Mouse (Mus musculus) CH12.LX (cell line): ENCODE results near the gene Pdgfa. TPM values are rescaled to one million over a fixed set of nuclear protein-coding genes. Genes with fewer than 3 reads are reported as not detected.

Experiments used
- DNase-seq: peaks from one replicate; pipeline ENCODE4 v3.0.0-alpha.2; 2013; ENCODE audit errors: extremely low read depth
- H3K27ac ChIP-seq: 2 replicates; pipeline ENCODE4 v1.5.1; 2012; ENCODE audit warnings: low read depth, mild to moderate bottlenecking, control low read depth, moderate library complexity; ENCODE audit not compliant: insufficient read depth
- H3K27me3 ChIP-seq: replicated peaks from 2 replicates; pipeline ENCODE3; 2012; ENCODE audit warnings: inconsistent platforms
- H3K36me3 ChIP-seq, 2 experiments: replicated peaks in 1 of 2; 2 replicates each; pipeline versions ENCODE3 to v1.6.1; 2012; ENCODE audit warnings: inconsistent platforms in 1 of 2, low read length in 1 of 2, mild to moderate bottlenecking in 1 of 2, mixed read lengths in 1 of 2, moderate library complexity in 1 of 2; ENCODE audit not compliant: control insufficient read depth in 1 of 2, insufficient read depth in 1 of 2
- H3K4me1 ChIP-seq, 2 experiments: 2 replicates each; pipeline ENCODE4 v1.6.1; 2012; ENCODE audit warnings: inconsistent platforms in 1 of 2, moderate library complexity in 1 of 2; ENCODE audit not compliant: insufficient read depth in 2 of 2, control insufficient read depth in 1 of 2
- H3K4me2 ChIP-seq: 2 replicates; pipeline ENCODE4 v1.6.1; 2012; ENCODE audit warnings: low read depth, mild to moderate bottlenecking, control low read depth; ENCODE audit not compliant: poor library complexity, insufficient read depth, severe bottlenecking
- H3K4me3 ChIP-seq, 3 experiments: fragments of 150-350 bp in 1 of 3; sonication (generic) in 1 of 3; replicated peaks in 1 of 3; 2 replicates each; pipeline versions ENCODE3 to v1.5.1; 2011 to 2012; ENCODE audit warnings: low read depth in 2 of 3, low read length in 2 of 3, mild to moderate bottlenecking in 2 of 3, moderate library complexity in 2 of 3, control low read depth in 1 of 3, improper control_type of control experiment in 1 of 3, inconsistent platforms in 1 of 3, mixed read lengths in 1 of 3; ENCODE audit not compliant: poor library complexity in 1 of 3
- H3K79me2 ChIP-seq: replicated peaks from 2 replicates; pipeline ENCODE4 v1.6.1; 2012; ENCODE audit warnings: mild to moderate bottlenecking, moderate library complexity; ENCODE audit not compliant: control insufficient read depth, poor library complexity, insufficient read depth, severe bottlenecking; ENCODE audit errors: extremely low read depth
- H3K9ac ChIP-seq: 2 replicates; pipeline ENCODE4 v1.6.1; 2012; ENCODE audit warnings: low read depth, mild to moderate bottlenecking, control low read depth, moderate library complexity; ENCODE audit not compliant: insufficient read depth
- H3K9me3 ChIP-seq: replicated peaks from 2 replicates; pipeline ENCODE3; 2012; ENCODE audit warnings: low read length, inconsistent platforms, mixed read lengths
- BHLHE40 ChIP-seq: IDR thresholded peaks from 2 replicates; pipeline ENCODE4 v1.6.1; 2011; ENCODE audit warnings: mild to moderate bottlenecking, low read depth, low read length, improper control_type of control experiment
- E2F4 ChIP-seq: IDR thresholded peaks from 2 replicates; pipeline ENCODE4 v1.6.1; 2011; ENCODE audit warnings: low read depth, low read length, improper control_type of control experiment; ENCODE audit not compliant: insufficient replicate concordance
- ETS1 ChIP-seq: conservative IDR thresholded peaks from 2 replicates; pipeline ENCODE4 v1.6.1; 2012; ENCODE audit warnings: low read depth, mild to moderate bottlenecking, inconsistent platforms, low read length, improper control_type of control experiment, moderate library complexity
- IRF4 ChIP-seq: IDR thresholded peaks from 2 replicates; pipeline ENCODE4 v1.6.1; 2014; ENCODE audit warnings: low read depth, mild to moderate bottlenecking, inconsistent platforms, low read length, improper control_type of control experiment
- MAX ChIP-seq: IDR thresholded peaks from 2 replicates; pipeline ENCODE4 v1.6.1; 2011; ENCODE audit warnings: low read length, improper control_type of control experiment
- MAZ ChIP-seq: IDR thresholded peaks from 2 replicates; pipeline ENCODE4 v1.6.1; 2012; ENCODE audit warnings: low read depth, mild to moderate bottlenecking, inconsistent platforms, low read length, improper control_type of control experiment, moderate library complexity
- MEF2A ChIP-seq: IDR thresholded peaks from 2 replicates; pipeline ENCODE4 v1.6.1; 2014; ENCODE audit warnings: low read depth, mild to moderate bottlenecking, inconsistent platforms, low read length, improper control_type of control experiment, borderline replicate concordance
- MYC ChIP-seq: IDR thresholded peaks from 2 replicates; pipeline ENCODE4 v1.6.1; 2011; ENCODE audit warnings: low read depth, mild to moderate bottlenecking, improper control_type of control experiment, low read length
- PAX5 ChIP-seq: IDR thresholded peaks from 2 replicates; pipeline ENCODE4 v1.6.1; 2012; ENCODE audit warnings: low read length, inconsistent platforms, mixed read lengths
- POLR2AphosphoS2 ChIP-seq: IDR thresholded peaks from 2 replicates; pipeline ENCODE4 v1.6.1; 2011; ENCODE audit warnings: low read depth, low read length, improper control_type of control experiment
- RAD21 ChIP-seq: IDR thresholded peaks from 2 replicates; pipeline ENCODE4 v1.6.1; 2011; ENCODE audit warnings: low read depth, mild to moderate bottlenecking, low read length, improper control_type of control experiment, moderate library complexity
- RCOR1 ChIP-seq: conservative IDR thresholded peaks from 2 replicates; pipeline ENCODE4 v1.6.1; 2012; ENCODE audit warnings: low read depth, mild to moderate bottlenecking, inconsistent platforms, low read length, improper control_type of control experiment
- SMC3 ChIP-seq: IDR thresholded peaks from 2 replicates; pipeline ENCODE4 v1.6.1; 2011; ENCODE audit warnings: low read depth, low read length, improper control_type of control experiment
- TCF12 ChIP-seq: IDR thresholded peaks from 2 replicates; pipeline ENCODE4 v1.6.1; 2014; ENCODE audit warnings: low read depth, mild to moderate bottlenecking, inconsistent platforms, low read length, improper control_type of control experiment
- UBTF ChIP-seq: IDR thresholded peaks from 2 replicates; pipeline ENCODE4 v1.6.1; 2012; ENCODE audit warnings: low read depth, mild to moderate bottlenecking, inconsistent platforms, low read length, improper control_type of control experiment, moderate library complexity
- USF1 ChIP-seq: IDR thresholded peaks from 2 replicates; pipeline ENCODE4 v1.6.1; 2014; ENCODE audit warnings: low read depth, mild to moderate bottlenecking, inconsistent platforms, low read length, improper control_type of control experiment
- USF2 ChIP-seq: conservative IDR thresholded peaks from 2 replicates; pipeline ENCODE4 v1.6.1; 2011; ENCODE audit warnings: low read depth, low read length, improper control_type of control experiment
- ZKSCAN1 ChIP-seq: IDR thresholded peaks from 2 replicates; pipeline ENCODE4 v1.6.1; 2012; ENCODE audit warnings: low read depth, inconsistent platforms, low read length, improper control_type of control experiment, borderline replicate concordance
- dilution Hi-C: fragments of 300-500 bp; cut with MboI; formaldehyde crosslinking; loops from 2 replicates; pipeline ENCODE4 v1.14.3; 2020; ENCODE audit warnings: low sequenced_read_pairs; ENCODE audit not compliant: extremely low pct_unique_long_range_greater_than_20kb, extremely low pct_ligation_motif_present
- in situ Hi-C: fragments of 300-500 bp; cut with MboI; formaldehyde crosslinking; loops from 3 replicates; pipeline ENCODE4 v1.14.3; 2019; ENCODE audit warnings: low sequenced_read_pairs, low pct_ligation_motif_present, low pct_unique_long_range_greater_than_20kb, mixed read lengths
- polyA plus RNA-seq: library from polyadenylated mRNA; unstranded; fragments of >175 nt; gene quantifications from 2 replicates; pipeline ENCODE4 v1.2.1, GENCODE M21; 2012; ENCODE audit warnings: low read depth; ENCODE audit not compliant: insufficient read length
- total RNA-seq, 2 experiments: library from RNA; depleted of rRNA; stranded (reverse); fragments of 300-350 nt in 1 of 2; fragments of >200 nt in 1 of 2; gene quantifications; 2 replicates each; pipeline ENCODE4 v1.2.3; 2012 to 2014

Gene Pdgfa
- total and polyA plus RNA-seq, 3 experiments, result 26.5 to 30.7 (median 27.5) TPM

- Histone ChIP-seq H3K4me1 (peaks cover 0 to 13% of the 10 kb centered on the region in 2 experiments; a peak in 2 of 4 replicates), H3K4me2 (no peak overlapping the region), H3K79me2 (no peaks in the 10 kb centered on the region), H3K36me3 (no peaks in the 10 kb centered on the region), H3K9ac (no peak overlapping the region), H3K27me3 (no peaks in the 10 kb centered on the region), H3K4me3 (no peak overlapping the region), H3K27ac (no peak overlapping the region)
- in situ Hi-C loops (no loop called here), dilution Hi-C loops (no loop called here)
- no peak for TF ChIP-seq BHLHE40
- TF ChIP-seq, all 38 proteins: peak for 0
- DNase-seq, result no peak
- H3K9me3 ChIP-seq, result no peaks in the 10 kb centered on the region
Observed at GRCm38 (mm10) chr5:139033406-139034317, 36.5 kb upstream of the Pdgfa start.

- Histone ChIP-seq H3K4me2 (no peak overlapping the region), H3K27me3 (no peaks in the 10 kb centered on the region), H3K79me2 (no peaks in the 10 kb centered on the region), H3K36me3 (no peaks in the 10 kb centered on the region), H3K9ac (no peak overlapping the region), H3K9me3 (no peaks in the 10 kb centered on the region), H3K4me1 (peaks cover 0 to 22% of the 10 kb centered on the region in 2 experiments; a peak in 2 of 4 replicates), H3K27ac (no peak overlapping the region), H3K4me3 (no peak overlapping the region)
- TF ChIP-seq MEF2A (no peak), POLR2AphosphoS2 (no peak), E2F4 (no peak), SMC3 (no peak), RCOR1 (no peak), ZKSCAN1 (no peak), ETS1 (no peak), UBTF (no peak), IRF4 (no peak), USF1 (no peak), MYC (no peak), MAX (no peak), MAZ (no peak), RAD21 (no peak), TCF12 (no peak), USF2 (no peak), PAX5 (no peak)
- no peak for DNase-seq
- dilution Hi-C loops, result no loop called here
- in situ Hi-C loops, result no loop called here
Observed at GRCm38 (mm10) chr5:139027603-139028002, 30.4 kb upstream of the Pdgfa start.
